ENCODE assay signal across 27 mouse cellular contexts in genomic region chr1:146442576-146442975, GRCm38 (mm10). TPM values are rescaled to one million over a fixed set of nuclear protein-coding genes. Genes with fewer than 3 reads are reported as not detected.
"Had no signal": no experiment of that assay in that cellular context is flagged by ENCODE, and none has a peak within 500 bp of the region (broad histone marks: within the 10 kb centered on the region; RNA-seq: fewer than 3 reads in every experiment).

No protein-coding gene starts in this region.

- H3K9ac ChIP-seq: heart, embryonic 13.5 days; heart, embryonic 15.5 days; hindbrain, embryonic 13.5 days; hindbrain, embryonic 15.5 days; kidney, embryonic 15.5 days; limb, embryonic 12.5 days; liver, embryonic 13.5 days had no signal

- H3K4me3 ChIP-seq: gastrocnemius, adult 2 months; heart, embryonic 10.5 days; heart, embryonic 13.5 days; heart, embryonic 15.5 days; hindbrain, embryonic 13.5 days; hindbrain, embryonic 15.5 days; kidney, embryonic 15.5 days; left cerebral cortex, adult 2 months; limb, embryonic 10.5 days; limb, embryonic 12.5 days; liver, embryonic 13.5 days had no signal

- ATAC-seq: hindbrain, postnatal 0 days had no signal

- H3K4me2 ChIP-seq: heart, embryonic 13.5 days; heart, embryonic 15.5 days; hindbrain, embryonic 13.5 days; hindbrain, embryonic 15.5 days; kidney, embryonic 15.5 days; limb, embryonic 12.5 days; liver, embryonic 11.5 days; liver, embryonic 13.5 days had no signal

- H3K36me3 ChIP-seq: heart, embryonic 10.5 days; heart, embryonic 13.5 days; heart, embryonic 15.5 days; hindbrain, embryonic 13.5 days; hindbrain, embryonic 15.5 days; kidney, embryonic 15.5 days; limb, embryonic 10.5 days; limb, embryonic 12.5 days; liver, embryonic 13.5 days had no signal

- H3K9me3 ChIP-seq: heart, embryonic 10.5 days; heart, embryonic 13.5 days; heart, embryonic 15.5 days; hindbrain, embryonic 13.5 days; hindbrain, embryonic 15.5 days; kidney, embryonic 15.5 days; limb, embryonic 10.5 days; limb, embryonic 12.5 days; liver, embryonic 13.5 days had no signal

- H3K27ac ChIP-seq: gastrocnemius, adult 2 months; heart, embryonic 10.5 days; heart, embryonic 13.5 days; heart, embryonic 15.5 days; hindbrain, embryonic 13.5 days; hindbrain, embryonic 15.5 days; hindbrain, postnatal 0 days; kidney, embryonic 15.5 days; kidney, postnatal 0 days; left cerebral cortex, adult 2 months; limb, embryonic 10.5 days; limb, embryonic 12.5 days; liver, embryonic 13.5 days had no signal

- H3K4me1 ChIP-seq: heart, embryonic 10.5 days; heart, embryonic 13.5 days; heart, embryonic 15.5 days; hindbrain, embryonic 13.5 days; hindbrain, embryonic 15.5 days; kidney, embryonic 15.5 days; limb, embryonic 10.5 days; limb, embryonic 12.5 days; liver, embryonic 13.5 days had no signal

- DNase-seq: gastrocnemius, adult 2 months; gastrocnemius, postnatal 10 days; gastrocnemius, postnatal 25 days; heart, adult 18-20 months; heart, postnatal 14 days; heart, postnatal 36 days; kidney, adult 11 months; kidney, adult 2 months; kidney, adult 9 months; kidney, postnatal 14 days; kidney, postnatal 36 days; layer of hippocampus, adult 9-11 months; layer of hippocampus, postnatal 36 days; liver; liver, embryonic 13.5 days had no signal

- H3K27me3 ChIP-seq: heart, embryonic 13.5 days; heart, embryonic 15.5 days; hindbrain, embryonic 13.5 days; hindbrain, embryonic 15.5 days; kidney, embryonic 15.5 days; limb, embryonic 12.5 days; liver, embryonic 13.5 days had no signal

RNA-seq across cellular contexts. Expression of gene Brinp3, which starts 52.0 kb away (rescaled TPM):
- polyA plus RNA-seq: heart, embryonic 10.5 days; kidney, postnatal 0 days had no signal
